Mouse (Mus musculus): Measurements from ENCODE around the gene Rps7.
A peak's percentile ranks its signal among the peaks of the same experiment; 100 is the strongest.

Gene Rps7

DNA sequence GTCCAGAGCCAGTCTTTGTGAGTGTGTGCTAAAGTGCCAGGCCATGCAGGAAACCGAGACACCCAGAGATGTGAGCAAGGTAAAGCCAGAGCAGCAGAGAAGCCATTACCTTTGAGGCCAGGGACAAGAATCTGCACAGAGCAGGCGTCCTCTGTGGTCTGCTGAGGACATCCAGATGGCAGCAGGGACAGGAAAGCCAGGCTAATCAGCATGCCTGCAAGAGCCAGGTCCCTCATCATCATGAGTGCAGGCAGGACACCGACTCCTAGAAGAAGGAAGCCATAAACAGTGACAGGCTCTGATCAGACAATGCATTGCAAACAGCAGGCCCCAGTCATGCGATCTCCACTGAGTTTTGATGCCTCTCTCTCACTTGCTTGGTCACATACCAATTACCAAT lies 18.5 kb downstream of the Rps7 start:
- DNase-seq (ENCODE audit: low read depth, low spot score) = no peak

GRCm38 (mm10) chr12:28614401-28614800 lies 21.4 kb downstream of the Rps7 start:
- DNase-seq (ENCODE audit: low read depth, low spot score) = no peak

DNA sequence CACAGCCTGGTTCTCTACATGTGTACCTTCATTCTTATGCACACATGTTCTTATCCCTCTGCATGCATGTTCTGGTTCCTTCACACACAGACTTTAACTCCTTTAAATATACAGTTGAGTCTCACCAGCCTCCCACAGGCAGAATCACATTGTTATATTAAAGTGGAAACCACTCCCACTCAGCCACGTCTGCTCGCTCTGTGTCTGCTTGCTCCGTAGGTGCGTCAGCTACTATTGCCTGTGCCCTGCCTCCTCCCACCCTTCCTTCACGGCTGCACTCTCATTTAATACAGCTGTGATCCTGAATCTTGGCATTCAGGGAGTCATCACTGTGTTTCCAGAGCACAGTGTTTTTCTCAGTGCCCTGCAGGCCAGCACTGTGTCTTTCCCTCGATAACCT lies 23.4 kb downstream of the Rps7 start:
- DNase-seq (ENCODE audit: low read depth, low spot score) = no peak

DNA sequence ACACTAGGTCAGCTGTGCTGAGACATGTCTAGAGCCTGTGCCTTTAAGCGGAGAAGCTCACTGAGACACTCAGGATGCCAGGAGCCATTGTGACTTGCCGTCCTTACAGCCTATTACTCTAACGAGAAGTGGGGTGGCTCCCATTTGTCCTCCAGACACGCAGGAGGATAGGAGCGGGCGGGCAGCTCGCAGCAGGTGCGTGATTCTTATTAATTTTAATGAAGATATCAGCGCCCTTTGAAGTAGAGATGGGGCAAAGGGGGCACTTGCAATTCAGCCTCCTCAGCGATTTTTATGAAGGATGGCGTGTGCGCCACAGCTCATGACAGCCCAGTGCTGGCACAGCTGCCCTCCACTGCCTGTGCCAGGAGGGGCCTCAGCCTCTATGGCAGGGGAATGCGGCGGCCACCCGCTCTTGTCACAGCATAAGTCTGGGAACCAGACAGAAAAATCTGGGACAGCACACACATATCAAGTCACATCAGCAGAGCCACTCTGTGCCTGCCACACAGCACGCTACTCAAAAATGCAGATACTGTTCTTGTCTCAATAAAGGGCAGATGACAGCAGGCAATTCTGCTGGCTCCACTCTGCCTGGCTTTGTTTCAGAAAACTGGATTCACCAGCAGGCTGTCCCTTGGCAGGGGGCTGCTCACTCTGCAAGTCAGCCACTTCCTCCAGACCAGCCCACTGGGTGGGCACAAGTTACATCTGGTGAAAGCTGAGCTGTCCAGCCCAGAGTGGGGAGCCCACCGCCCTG lies 28.0 kb downstream of the Rps7 start:
- no peak for DNase-seq (ENCODE audit: low read depth, low spot score)

DNA sequence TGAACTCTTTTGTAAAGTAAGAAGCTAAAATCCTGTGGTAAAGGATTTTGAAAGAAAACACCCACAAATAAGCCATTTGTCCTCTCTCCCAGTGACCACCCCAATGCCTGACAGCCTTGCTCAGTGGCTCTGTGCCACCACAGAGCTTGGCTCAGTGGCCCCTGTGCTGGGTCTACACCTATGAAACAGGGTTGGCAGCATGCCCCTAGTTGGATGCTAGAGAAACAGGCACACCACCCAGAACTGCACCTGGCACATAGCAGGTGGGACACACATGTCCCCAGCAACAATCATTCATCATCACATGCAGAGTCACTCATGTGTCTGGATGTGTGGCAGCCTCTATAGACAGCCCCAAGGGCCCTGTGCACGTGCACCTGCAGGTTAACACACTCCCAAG lies 32.3 kb downstream of the Rps7 start:
- no peak for DNase-seq (ENCODE audit: low read depth, low spot score)

GRCm38 (mm10) chr12:28602259-28602658 lies 33.5 kb downstream of the Rps7 start:
- DNase-seq (ENCODE audit: low read depth, low spot score) = no peak

- no peak for DNase-seq (ENCODE audit: low read depth, low spot score)
Observed at GRCm38 (mm10) chr12:28598526-28598991, 37.2 kb downstream of the Rps7 start.

GRCm38 (mm10) chr12:28598110-28598509 lies 37.6 kb downstream of the Rps7 start:
- no peak for DNase-seq (ENCODE audit: low read depth, low spot score)

GRCm38 (mm10) chr12:28597699-28598098 lies 38.1 kb downstream of the Rps7 start:
- no peak for DNase-seq (ENCODE audit: low read depth, low spot score)

DNA sequence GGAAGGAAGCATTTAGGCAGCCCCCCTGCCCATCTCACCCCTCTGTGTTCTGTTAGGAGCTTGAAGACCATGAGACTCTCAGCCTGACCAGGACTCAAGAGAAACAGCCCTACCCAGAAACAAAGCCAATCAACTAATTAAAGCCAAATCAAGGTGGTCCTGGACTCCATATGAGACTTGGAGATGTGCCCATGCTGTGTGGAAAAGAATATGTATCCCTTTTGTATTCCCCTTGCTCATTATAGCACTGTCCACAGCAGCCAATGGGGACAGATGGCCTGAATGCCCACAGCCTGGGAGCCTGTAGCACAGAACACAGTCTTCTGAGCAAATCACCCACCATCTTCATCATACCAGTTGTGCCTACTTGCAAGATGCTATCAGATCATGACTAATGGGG lies 38.9 kb downstream of the Rps7 start:
- no peak for DNase-seq (ENCODE audit: low read depth, low spot score)

- DNase-seq (ENCODE audit: low read depth, low spot score) = no peak
Observed at GRCm38 (mm10) chr12:28590428-28590827, 45.3 kb downstream of the Rps7 start.

DNA sequence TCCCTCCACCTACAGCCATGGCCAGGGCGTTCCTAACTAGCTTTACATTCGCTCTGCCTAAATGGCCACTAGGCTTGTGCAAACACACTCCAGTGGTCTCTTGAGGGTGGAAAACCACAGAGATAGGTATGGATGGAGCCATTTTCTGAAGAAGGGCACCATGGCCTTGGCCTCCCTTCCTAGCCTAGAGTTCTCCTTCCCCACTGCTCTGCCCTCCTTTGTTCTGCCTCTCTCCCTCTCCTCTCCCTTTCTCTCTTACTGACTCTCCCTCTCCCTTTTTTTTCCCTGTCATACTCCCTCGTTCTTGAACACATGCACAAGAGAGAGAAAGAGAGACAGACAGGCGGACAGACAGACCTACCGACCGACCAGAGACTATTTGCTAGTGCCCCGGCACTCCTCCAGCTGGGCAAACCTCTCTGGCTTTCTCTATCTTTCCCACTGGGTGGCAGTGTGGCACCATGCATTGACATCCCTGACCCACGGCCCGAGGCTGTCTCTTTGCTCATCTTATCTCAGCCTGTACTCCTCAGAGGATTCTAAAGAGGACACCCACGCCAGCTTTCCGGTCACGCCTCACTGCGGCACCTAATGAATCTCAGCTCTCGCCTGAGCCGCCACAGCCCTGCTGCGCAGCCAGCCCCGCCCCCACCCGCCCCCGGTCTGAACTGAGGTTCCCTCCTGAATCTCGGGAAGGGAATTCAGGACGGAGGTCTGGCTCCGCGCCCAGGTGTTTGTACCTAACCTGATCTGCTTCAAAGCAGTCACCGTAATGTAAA lies 46.5 kb downstream of the Rps7 start:
- peak; percentile 58 for DNase-seq (ENCODE audit: low read depth, low spot score)

- DNase-seq (ENCODE audit: low read depth, low spot score) = no peak
Observed at GRCm38 (mm10) chr12:28587949-28588348, 47.8 kb downstream of the Rps7 start.

DNA sequence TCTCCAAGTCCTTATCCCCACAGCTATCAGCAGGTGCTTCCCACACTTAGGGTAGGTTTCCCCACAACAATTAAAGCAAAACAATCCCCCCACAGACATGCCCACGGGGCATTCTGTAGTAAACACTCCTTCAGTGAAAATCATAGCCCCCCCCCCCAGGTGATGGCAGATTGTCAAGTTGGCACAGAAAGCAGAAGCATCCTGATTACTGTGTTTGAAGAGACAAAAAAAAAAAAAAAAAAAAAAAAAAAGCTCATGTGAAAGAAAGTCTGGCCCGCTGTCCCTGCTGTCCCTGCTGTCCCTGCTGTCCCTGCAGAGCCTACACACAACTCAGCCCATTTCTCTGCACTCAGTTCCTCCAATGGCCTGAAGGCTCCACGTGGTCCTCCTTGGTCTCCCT lies 51.7 kb downstream of the Rps7 start:
- DNase-seq (ENCODE audit: low read depth, low spot score) = no peak

GRCm38 (mm10) chr12:28582423-28582822 lies 53.3 kb downstream of the Rps7 start, which contains the start of gene Allc:
Gene Allc (minus strand): TSS chr12:28582523.
- DNase-seq (ENCODE audit: low read depth, low spot score) = no peak

All from WW6 (cell line).